Mouse (Mus musculus): ENCODE results near the gene Adamts8.

The Adamts8 gene

DNA sequence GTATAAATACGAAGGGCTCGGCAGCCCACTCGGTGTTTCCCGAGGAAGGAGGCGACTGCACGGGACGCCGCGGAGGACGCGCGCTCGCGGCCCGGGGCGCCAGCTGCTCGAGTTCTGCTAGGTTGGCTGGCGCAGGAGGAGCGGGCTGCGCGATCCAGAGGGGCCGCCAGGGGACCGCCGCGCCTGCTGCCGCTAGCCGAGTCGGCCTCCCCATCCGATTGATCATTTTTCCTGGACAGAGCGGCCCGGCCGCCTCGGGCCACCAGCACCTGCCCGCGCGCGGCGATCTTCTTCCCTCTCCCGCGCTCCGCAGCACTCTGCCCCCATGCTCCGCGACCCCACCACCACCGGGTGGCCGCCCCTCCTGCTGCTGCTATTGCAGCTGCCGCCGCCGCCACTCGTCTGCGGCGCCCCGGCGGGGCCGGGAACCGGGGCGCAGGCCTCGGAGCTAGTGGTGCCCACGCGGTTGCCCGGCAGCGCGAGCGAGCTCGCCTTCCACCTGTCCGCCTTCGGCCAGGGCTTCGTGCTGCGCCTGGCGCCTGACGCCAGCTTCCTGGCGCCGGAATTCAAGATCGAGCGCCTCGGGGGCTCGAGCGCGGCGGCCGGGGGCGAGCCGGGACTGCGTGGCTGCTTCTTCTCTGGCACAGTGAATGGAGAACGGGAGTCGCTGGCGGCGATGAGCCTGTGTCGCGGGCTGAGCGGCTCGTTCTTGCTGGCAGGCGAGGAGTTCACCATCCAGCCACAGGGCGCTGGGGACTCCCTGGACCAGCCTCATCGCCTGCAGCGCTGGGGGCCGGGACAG is at the start of gene Adamts8:
Adamts8 (plus strand) TSS at position 51 of the 802 bp plus-strand sequence.
- CTCF ChIA-PET, result interaction anchor here (0.6 kb wide), 1 partner anchor 216 kb away, joined by 3 read pairs; no protein-coding TSS in a partner anchor

DNA sequence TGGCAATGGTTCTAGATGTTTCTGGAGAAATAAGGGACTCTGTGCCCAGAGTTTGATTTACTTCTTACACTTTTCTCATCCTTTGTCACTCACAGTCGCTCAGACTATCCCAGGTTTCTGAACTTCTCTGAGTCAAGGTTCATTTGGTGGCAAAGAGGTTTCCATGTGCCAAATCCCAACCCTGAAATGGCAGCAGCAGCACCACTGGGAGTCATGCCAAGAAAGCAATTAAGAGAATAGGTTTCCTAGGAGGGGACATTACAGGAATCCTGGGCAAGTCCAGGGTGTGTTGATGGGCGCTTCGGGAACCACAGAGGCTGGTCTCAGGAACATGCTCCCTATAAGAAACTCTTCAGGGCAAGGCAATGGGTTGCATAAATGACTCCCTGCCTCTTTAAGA is 46.7 kb upstream of the Adamts8 start:
- CTCF ChIA-PET, result no interaction called here

DNA sequence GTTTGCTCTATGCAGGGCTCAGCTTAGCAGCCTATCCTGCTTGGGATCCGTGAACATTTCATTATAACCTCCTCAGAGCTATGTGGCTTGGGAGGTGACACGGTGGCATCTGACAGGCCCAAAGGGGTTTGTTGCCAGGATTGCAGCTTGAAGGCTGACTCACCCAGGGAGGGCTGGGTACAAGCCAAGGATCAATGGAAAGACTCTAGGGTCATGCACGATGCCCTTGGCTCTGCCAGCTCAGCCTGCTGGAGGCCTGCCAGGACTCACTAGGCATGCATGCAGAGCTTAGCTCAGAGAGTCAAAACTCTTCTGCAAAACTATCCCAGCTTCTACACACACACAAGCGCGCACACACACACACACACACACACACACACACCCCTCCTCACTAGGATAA is 45.6 kb upstream of the Adamts8 start:
- CTCF ChIA-PET, result no interaction called here

DNA sequence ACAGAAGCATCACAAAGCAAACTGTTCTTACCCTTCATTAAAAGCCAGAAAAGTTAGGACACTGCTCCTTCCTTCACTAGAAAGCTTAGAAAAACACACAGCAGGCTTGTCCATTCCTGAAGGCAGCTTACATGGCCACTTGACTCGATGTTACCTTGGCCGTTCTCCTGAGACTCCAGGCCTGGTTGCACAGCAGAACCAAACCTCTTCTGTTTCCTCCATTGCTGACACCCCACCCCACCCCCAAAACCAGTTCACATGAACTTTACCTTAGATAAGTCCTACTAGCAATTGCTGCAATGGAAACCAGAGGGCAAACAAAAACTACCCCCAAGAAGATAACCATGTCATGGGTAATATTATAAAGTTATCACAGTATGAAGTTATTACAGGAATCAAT is 45.2 kb upstream of the Adamts8 start:
- CTCF ChIA-PET, result no interaction called here

DNA sequence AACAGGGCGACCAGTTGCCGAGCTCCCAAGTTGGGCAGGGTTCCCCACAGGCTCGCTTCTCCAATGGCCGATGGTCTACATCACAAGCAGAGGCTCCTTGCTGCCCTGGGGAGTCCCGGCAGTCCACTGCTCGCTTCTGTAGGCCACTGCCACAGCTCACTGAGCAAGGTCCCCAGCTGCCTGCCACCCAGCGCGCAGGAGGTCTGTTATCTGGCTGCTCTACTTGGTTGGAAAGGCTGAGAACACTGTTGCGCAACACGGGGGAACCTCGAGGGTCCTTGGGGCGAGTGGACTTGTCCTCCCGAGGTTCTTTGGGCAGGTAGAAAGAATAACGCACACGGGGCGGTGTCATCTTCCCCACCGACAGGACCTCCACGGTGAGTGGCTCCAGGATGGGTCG is 40.2 kb upstream of the Adamts8 start:
- CTCF ChIA-PET, result no interaction called here

DNA sequence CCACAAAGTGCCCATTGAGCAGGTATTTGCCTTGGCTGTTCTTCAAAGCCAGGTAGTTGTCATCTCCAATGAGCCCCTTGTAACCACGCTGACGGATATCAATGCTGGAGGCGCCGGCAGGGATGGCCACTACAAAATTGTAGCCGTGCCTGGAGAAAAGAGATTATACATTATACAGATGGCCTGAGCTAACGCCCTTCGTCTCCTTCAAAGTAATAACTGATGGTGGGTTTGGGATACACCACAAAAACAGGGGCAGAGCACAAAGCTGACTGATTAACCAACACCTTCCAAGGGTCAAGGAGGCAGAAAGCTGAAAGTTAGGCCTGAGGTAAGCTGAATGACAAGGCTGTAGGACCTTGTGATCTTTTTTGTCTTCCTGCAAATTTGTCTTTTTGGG is 39.7 kb upstream of the Adamts8 start:
- CTCF ChIA-PET, result no interaction called here

DNA sequence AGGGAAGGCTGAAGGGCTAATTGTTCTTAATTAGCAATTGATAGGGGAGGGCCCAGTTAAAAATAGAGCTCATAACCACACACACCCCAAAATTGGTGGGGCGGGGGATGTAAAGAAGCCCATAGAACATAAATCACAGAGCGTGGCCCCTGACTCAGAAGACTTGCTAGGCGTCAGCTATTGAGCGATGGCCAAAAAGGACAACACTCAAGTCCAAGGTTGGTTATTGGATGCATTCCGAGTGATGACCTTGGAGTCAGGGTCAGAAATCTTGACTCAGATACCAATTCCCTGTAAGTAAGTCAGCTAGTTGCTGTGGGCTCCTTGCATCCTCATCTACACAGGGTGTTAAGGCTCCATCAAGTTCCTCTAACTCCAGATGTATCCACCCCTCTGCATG is 39.1 kb upstream of the Adamts8 start:
- CTCF ChIA-PET, result no interaction called here

DNA sequence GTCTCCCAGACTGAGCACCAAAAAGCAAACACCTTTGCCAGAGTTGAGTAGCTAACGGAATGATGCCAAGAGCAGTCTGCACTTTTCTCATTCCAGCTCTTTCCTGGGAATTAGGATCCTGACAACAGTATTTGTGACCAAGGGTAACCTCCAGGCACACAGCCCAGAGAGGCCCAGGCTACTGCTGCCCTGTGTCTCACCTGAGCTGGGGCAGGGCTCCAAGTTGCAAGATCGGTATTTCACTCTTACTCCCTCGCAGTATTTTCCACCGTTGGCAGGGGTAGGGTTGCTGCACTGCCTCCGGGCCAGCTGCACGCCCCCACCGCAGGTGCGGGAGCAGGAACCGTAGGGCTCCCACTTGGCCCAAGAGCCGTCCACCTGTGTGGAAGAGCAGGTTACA is 36.5 kb upstream of the Adamts8 start:
- CTCF ChIA-PET, result no interaction called here

DNA sequence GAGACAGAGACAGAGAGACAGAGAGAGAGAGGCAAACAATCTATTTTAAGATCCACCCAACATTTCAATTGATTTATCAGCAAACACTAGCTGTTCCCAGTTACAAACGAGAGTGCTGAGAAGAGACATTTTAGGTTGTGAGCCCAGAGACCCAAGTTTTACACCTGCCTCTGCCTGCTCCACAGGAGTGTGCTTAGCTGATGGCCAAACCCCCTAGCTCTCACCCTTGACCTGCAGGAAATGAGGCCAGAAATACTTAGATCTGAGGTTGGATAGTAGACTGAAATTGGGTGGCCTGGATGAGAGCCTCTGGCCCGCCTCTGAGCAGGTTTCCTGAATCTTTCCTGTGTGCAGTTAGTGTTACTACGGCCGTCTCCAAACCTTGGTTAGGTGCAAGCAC is 35.9 kb upstream of the Adamts8 start:
- CTCF ChIA-PET, result no interaction called here

DNA sequence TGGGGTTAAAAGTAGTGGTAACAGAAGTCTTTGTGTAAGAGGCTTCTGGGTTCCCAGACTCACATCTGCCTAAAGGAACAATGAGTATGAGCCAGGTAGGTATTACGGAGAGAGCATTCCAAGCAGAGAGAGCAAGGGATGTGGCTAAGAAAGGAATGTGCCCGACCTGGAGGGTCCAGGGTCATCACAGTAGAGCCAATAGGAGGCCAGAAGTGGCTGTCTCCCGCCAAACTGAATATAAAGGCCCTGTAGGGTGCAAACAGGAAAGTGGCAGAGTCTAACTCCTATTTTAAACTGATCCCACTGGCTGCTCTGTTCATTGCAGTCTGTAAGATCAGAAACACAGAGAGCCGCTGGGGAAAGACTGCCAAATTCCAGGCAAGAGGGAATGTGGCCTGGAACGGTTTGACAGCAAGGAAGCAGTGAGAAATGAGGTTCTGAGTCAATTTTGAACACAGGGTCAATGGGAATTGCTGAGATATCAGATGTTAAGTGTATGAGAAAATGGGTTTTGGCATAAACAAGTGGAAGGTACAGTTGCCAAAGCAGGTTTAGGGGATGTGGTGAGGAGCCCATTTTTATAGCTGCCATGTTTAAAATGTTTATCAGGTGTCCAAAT is 34.6 kb upstream of the Adamts8 start:
- CTCF ChIA-PET, result no interaction called here

DNA sequence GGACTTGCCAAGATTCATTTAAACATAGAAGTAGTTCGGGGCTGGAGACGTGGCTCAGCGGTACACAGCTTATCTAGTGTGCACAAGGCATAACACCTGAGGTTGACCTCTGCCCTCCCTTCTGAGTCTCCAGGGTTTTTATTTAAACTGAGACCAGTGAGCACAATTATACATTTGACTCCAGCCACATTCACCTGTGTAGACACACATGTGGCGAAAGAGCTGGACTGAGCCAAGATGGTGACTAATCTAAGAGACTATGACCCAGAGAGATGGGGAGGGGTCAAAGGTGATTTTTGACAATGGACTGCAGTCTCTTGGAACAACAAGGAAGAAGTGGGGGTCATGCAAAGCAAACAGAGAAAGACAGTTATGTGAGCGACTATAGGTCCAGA is 34.1 kb upstream of the Adamts8 start:
- CTCF ChIA-PET, result no interaction called here

DNA sequence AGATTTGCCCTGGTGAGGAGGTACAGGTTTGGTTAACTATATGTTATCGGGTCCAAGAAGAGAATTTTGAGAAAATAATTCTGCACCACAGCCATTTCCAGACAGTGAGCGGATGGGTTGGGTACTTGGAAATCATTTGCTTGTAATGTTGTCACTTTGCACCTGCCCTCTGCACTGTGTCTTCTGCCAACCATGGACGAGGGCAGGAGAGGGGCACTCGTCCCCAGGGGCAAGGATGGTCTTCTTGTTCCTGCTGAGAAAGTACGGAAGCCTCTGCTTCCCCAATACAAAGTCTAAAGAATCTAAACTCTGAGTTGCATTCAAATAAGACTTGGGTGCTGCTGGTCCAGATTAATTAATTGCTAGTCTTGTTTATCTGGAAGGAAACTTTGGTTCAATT is 33.4 kb upstream of the Adamts8 start:
- CTCF ChIA-PET, result no interaction called here

DNA sequence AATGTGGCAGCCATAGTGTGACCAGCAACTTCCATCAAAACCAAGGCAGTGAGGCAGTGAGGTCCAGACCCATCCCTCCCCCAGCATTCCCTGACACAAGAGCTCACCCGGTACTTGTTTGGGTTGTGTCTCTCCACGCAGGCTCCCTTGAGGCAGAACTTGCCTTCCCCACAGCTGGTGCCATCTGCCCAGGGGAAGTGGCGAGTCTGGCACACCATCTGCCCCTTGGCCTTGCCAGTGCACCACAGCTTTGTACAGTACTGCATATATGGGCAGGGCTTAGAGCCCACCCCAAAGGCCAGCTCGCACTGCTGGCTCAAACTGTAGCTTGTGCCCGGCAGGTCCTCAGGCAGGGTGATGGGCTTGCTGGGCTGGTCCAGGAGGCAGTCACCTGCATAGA is 31.9 kb upstream of the Adamts8 start:
- CTCF ChIA-PET, result no interaction called here

DNA sequence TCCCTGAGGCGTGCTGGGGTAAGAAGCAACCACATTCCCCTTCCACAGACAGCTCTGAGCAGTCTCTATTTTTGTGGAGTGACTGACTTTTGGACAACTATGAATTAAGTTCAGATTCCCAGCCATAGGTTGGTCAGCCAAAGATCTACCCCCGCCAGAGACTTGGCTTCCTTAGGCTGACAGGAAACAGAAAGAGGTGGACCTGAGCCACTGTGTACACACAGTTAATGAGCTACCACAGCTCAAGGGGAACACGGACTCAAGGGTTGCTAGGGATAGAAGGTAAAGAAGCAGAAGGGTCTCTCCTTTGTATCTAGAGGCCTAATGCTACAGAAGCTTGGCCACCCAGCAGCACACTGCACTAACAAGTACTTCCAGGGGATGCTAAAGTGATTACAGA is 30.2 kb upstream of the Adamts8 start:
- CTCF ChIA-PET, result no interaction called here

DNA sequence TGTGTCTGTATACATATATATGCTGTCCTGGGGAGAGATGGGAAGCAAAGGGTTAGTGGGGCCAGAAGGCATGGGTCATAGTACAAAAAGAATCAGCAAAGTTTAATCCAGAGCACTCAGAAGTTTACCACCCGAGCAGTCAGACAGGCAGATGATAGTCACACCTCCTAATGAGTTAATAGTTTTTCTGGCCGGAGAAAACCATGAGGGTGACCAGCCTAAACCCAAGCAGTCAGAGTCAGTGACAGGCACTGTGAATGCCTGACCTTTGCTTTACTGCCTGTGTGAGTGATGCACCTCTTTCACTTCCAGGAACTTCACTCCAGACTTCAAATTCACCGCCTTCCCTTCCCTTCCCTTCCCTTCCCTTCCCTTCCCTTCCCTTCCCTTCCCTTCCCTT is 28.9 kb upstream of the Adamts8 start:
- CTCF ChIA-PET, result no interaction called here

DNA sequence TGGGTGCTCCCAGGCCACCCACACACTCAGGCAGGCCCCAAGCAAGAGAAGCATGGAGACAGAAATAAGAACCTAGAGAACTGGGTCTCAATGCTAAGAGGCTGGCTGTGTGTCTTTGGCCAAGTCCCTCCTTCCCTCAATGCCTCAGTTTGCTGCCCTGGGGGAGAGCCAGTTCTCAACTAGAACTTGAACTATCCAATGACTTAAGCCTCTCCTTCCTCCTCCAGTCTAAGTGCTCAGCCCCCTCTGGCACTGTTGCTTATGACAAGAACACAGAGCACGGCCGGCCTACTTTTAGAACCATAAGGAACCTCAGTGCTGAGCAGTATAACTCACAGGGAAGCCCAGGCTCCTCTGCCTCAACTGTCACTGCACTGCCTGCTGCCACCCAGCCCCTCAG is 28.1 kb upstream of the Adamts8 start:
- CTCF ChIA-PET, result no interaction called here

DNA sequence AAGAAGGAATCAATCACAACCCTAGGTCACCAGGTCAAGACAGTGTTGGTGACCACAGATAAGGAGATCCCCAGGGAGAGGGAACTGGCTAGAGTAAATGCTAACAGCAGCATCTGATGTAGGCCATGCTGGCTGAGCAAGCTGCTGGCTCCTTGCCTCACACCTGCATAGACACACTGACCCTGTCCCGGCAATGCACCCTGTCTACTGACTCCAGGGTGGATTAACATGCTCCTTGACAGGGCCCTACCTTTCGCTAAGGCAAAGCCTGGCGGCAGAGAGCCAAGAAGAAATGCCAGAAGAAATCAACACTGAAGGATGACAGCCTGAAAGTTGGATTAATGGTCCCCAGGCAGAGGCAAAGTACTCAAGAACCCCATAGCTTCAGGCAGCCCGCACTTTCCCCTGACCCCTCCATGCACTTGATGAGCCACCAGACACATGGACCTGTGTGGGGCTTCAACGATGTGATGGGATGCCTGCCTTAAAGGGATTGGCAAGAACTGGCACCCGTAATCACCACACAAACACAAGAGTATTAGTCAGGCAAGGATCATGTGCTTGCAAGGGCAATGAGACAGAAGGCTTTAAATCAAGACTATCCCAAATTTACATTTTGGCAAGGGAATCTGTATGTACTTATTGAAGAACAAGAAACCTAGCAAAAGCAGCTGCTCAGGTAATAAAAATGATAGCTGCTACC is 25.9 kb upstream of the Adamts8 start:
- CTCF ChIA-PET, result no interaction called here

DNA sequence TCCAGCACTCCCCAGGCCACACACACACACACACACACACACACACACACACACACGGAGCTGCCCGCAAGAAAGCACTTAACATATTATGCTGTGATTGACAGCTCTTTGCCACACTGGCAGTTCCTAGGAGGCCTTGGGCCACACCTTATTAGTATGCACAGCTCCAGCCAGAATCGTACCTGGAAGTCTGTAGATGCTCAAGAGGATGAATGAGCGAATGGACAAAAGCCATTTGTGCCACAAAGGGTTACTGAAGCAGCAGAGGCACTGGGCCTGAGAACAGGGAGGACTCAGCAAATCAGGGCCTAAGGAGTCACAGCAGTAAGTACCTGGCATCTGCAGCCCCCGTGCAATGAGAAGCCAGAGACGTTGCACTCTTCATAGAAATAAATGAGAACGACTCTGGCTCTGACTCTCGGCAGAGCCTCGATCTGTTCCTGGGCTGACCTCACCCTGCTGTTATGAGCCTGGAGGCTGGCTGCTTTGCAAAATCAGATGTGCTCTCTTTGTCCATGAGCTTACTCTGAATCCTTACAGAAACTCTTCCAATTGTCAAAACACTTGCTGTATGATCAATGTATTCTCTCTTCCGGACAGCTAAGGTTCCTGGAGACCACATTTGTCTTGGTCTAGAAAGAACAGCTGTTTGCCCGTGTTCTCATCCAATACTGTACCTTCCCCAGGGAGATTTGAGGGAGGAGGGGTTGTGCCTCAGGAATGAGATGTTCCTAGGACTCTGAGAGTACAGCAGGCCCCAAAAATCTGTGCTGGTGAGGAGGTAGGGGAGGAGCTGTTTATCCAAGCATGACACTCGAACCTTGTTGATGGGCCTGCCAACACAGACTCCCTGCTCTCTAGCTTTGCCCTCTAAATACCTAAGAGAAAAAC is 23.7 kb upstream of the Adamts8 start:
- CTCF ChIA-PET, result no interaction called here

DNA sequence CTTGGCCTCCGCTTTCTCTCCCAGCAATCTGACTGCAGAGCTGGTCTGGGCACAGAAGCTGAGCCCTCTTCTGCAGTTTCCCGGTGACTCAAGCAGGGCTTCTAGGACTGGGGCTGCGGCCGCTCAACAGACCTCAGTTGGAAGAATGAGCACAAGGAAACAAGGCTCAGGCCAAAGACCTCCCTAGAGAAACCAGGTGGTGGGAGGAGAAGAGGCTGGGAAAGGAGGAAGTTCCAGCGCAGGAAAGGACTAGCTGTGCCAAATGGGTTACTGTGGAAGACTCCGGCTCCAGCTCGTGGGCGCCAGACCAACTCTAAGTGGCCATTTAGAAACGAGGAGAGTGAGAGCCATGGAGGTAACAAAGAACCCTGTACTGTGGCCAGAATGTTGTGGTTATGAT is 22.7 kb upstream of the Adamts8 start:
- CTCF ChIA-PET, result no interaction called here

DNA sequence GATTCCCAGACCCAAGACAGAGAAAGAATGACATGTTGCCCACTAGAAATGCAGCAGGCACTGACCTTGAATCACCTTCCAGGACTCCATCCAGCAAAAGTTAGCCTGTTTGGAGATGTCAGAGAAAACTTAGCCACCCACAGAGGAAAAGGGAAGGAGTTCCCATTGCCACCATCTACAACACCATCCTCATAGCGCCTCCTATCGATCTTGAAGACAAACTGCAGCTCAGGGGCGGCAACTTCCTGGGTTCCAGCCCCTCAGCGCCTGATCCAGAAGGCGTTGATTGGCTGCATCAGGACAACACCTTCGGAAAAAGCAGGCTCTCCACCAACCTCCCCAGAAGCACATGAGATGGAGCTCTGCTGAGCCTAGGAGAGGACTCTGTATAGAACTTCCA is 21.6 kb upstream of the Adamts8 start:
- CTCF ChIA-PET, result no interaction called here

DNA sequence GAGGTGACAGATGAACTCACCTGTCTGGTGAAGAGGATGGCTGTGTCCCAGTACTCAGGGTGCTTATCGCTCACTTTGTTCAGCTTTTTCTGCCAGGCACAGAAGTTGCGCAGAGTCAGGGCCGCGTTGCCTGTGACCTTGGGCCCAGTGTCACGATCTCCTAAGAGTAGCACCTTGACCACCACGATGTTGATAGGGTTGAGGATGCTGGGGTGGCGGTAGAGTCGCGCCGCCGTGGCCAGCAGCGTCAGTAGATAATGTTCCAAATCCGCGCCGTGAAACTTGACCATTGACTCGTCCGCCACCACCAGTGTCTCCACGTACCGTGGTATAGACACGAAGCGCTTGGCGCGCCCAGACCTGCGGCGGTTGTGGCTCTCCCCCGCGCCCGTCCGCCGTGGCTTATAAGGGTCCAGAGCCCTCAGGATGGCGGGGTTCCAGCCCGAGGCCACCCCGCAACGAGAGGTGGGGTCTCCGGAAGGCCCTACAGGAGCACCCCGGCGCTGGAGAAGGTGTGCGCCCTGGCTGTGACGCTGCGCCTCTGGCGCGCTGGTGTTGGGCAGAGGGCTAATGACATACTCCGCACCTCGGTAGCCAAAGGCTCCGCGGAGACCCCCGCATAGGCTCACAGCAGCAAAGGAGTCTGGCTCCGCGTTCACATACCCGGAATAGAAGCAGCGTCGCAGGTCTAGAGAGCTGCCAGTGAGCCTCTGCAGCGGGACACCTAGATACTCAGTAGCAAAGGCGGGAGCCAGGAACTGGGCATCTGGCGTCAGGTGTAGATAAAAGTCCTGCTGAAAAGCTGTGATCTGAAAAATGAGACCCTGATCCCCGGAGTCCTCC is 20.9 kb upstream of the Adamts8 start:
- CTCF ChIA-PET, result no interaction called here

Data from spleen, embryonic (tissue).